23 mouse cellular contexts compared by ENCODE assay signal in the genomic region with DNA sequence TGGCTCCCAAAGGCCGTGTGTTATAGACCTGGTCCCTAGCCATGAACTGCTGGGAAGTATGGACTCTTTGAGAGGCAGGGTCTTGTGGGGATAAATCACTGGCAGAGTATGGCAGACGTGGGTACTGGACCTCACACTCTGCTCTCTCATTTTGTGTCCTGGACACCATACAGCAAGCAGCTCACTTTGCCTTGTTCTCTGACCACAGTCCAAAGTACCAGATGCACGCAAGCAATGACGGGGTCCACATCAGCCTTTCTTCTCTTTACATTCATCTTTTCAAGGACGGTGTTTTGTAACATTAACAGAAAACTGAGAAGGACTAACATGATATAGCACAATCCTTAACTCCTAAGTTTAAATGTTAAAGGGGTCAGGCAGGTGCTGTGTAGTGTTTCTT. TPM values are rescaled to one million over a fixed set of nuclear protein-coding genes. Genes with fewer than 3 reads are reported as not detected.
DNase-seq lines count a peak whose midpoint lies in the region; ATAC-seq and TF ChIP-seq lines count a peak whose summit lies in the region.
"Had no signal": no experiment of that assay in that cellular context is flagged by ENCODE, and none has a peak within 500 bp of the region (broad histone marks: within the 10 kb centered on the region; RNA-seq: fewer than 3 reads in every experiment).

No protein-coding gene starts in this region.

- no peaks in the 10 kb centered on the region for H3K27me3 ChIP-seq in intestine, postnatal 0 days (replicated peaks; ENCODE audit: control insufficient read depth, insufficient read depth, low read length)
- no peaks in the 10 kb centered on the region for H3K27me3 ChIP-seq in intestine, embryonic 16.5 days (replicated peaks; ENCODE audit: control insufficient read depth, insufficient read depth, low read length)
- no peaks in the 10 kb centered on the region for H3K27me3 ChIP-seq in liver, embryonic 16.5 days (ENCODE audit: control insufficient read depth, insufficient read depth, low read depth, low read length)
- H3K27me3 ChIP-seq: forebrain, embryonic 13.5 days; heart, embryonic 13.5 days had no signal

- peaks cover 37% of the 10 kb centered on the region for H3K36me3 ChIP-seq in intestine, postnatal 0 days (ENCODE audit: control insufficient read depth, insufficient read depth)
- no peaks in the 10 kb centered on the region for H3K36me3 ChIP-seq in intestine, embryonic 16.5 days (ENCODE audit: control insufficient read depth, insufficient read depth, low read length)
- peaks cover 4% of the 10 kb centered on the region for H3K36me3 ChIP-seq in liver, embryonic 16.5 days (ENCODE audit: control insufficient read depth, insufficient read depth)

- no peak overlapping the region for H3K9ac ChIP-seq in intestine, postnatal 0 days (ENCODE audit: low read depth, low read length)
- H3K9ac ChIP-seq in intestine, embryonic 16.5 days (ENCODE audit: low read depth, low read length) = no peak overlapping the region
- H3K9ac ChIP-seq in liver, embryonic 16.5 days (ENCODE audit: low read depth, low read length) = no peak overlapping the region
- H3K9ac ChIP-seq: forebrain, embryonic 13.5 days; heart, embryonic 13.5 days; hindbrain, embryonic 14.5 days had no signal

- DNase-seq in kidney, postnatal 14 days = peak; percentile 20
- no peak for DNase-seq in kidney, postnatal 10 days
- DNase-seq in liver = no peak
- DNase-seq: adrenal gland, postnatal 10 days; adrenal gland, postnatal 36 days; cerebellum, adult 18-20 months; cerebellum, adult 9-10 months; cerebellum, postnatal 14 days; gastrocnemius, postnatal 10 days; gastrocnemius, postnatal 36 days; heart, adult 2 months; heart, postnatal 14 days; heart, postnatal 4 days had no signal

- ATAC-seq in intestine, postnatal 0 days = 0 out of 2 replicates have a peak, but pooled peaks have one; percentile 38
- ATAC-seq in intestine, embryonic 16.5 days = no peak
- 0 out of 2 replicates have a peak, but pooled peaks have one; percentile 48 for ATAC-seq in liver, embryonic 16.5 days (ENCODE audit: low read depth)
- ATAC-seq: activated CD4-positive, CD25-positive, alpha-beta regulatory T cell, adult 4 months; forebrain, embryonic 13.5 days; forebrain, embryonic 16.5 days had no signal

- H3K4me3 ChIP-seq in intestine, postnatal 0 days (ENCODE audit: low read depth, low read length) = no peak overlapping the region
- H3K4me3 ChIP-seq in intestine, embryonic 16.5 days (ENCODE audit: low read length) = no peak overlapping the region
- H3K4me3 ChIP-seq in liver, embryonic 16.5 days (ENCODE audit: low read depth, low read length) = no peak overlapping the region
- H3K4me3 ChIP-seq: forebrain, embryonic 10.5 days; forebrain, embryonic 13.5 days; heart, adult 2 months; heart, embryonic 10.5 days; heart, embryonic 13.5 days had no signal

- H3K9me3 ChIP-seq in intestine, postnatal 0 days (ENCODE audit: control insufficient read depth) = no peaks in the 10 kb centered on the region
- H3K9me3 ChIP-seq in intestine, embryonic 16.5 days (ENCODE audit: control insufficient read depth, low read length) = no peaks in the 10 kb centered on the region
- no peaks in the 10 kb centered on the region for H3K9me3 ChIP-seq in liver, embryonic 16.5 days (replicated peaks; ENCODE audit: control insufficient read depth, low read length)
- H3K9me3 ChIP-seq: forebrain, embryonic 10.5 days; forebrain, embryonic 13.5 days; heart, embryonic 10.5 days; heart, embryonic 13.5 days had no signal

- no peak overlapping the region for H3K27ac ChIP-seq in intestine, postnatal 0 days (ENCODE audit: low read depth, low read length)
- H3K27ac ChIP-seq in intestine, embryonic 16.5 days (ENCODE audit: low read length) = no peak overlapping the region
- H3K27ac ChIP-seq in liver, embryonic 16.5 days (ENCODE audit: low read length) = no peak overlapping the region
- H3K27ac ChIP-seq: forebrain, embryonic 10.5 days; forebrain, embryonic 13.5 days; heart, adult 2 months; heart, embryonic 10.5 days; heart, embryonic 13.5 days; hindbrain, embryonic 14.5 days had no signal

- WGBS in intestine, postnatal 0 days = 74% methylated on average over 5 of the region's 5 CpGs
- 89% methylated on average over 5 of the region's 5 CpGs for WGBS in intestine, embryonic 16.5 days
- WGBS in liver, embryonic 16.5 days (ENCODE audit: insufficient replicate concordance) = 70% methylated on average over 5 of the region's 5 CpGs

- no peak for TF ChIP-seq CTCF in intestine, postnatal 0 days (IDR thresholded peaks at IDR 0.05; ENCODE audit: low read depth)

- H3K4me2 ChIP-seq in intestine, postnatal 0 days (replicated peaks; ENCODE audit: low read depth) = no peak overlapping the region
- no peak overlapping the region for H3K4me2 ChIP-seq in intestine, embryonic 16.5 days (ENCODE audit: low read depth, low read length)
- no peak overlapping the region for H3K4me2 ChIP-seq in liver, embryonic 16.5 days (ENCODE audit: low read depth, low read length)
- H3K4me2 ChIP-seq: forebrain, embryonic 13.5 days; heart, embryonic 13.5 days; hindbrain, embryonic 14.5 days had no signal

- no peaks in the 10 kb centered on the region for H3K4me1 ChIP-seq in intestine, postnatal 0 days (replicated peaks; ENCODE audit: control insufficient read depth, insufficient read depth, low read length)
- H3K4me1 ChIP-seq in intestine, embryonic 16.5 days (ENCODE audit: control insufficient read depth, insufficient read depth, low read length) = peaks cover 4% of the 10 kb centered on the region; the same call in 1 of the 2 replicates
- H3K4me1 ChIP-seq in liver, embryonic 16.5 days (ENCODE audit: control insufficient read depth, low read depth, low read length) = 0 out of 2 replicates have a peak, but pooled peaks cover 2% of the 10 kb centered on the region
- H3K4me1 ChIP-seq: forebrain, embryonic 10.5 days had no signal

RNA-seq across cellular contexts. Expression of a gene that starts 38.8 kb away (rescaled TPM):
- polyA plus RNA-seq in intestine, postnatal 0 days (2015; fragmentation: Nextera tagmentation; extraction: Ambion mirVana) = 9.4 and 10.1 TPM in 2 replicates
- polyA plus RNA-seq in intestine, embryonic 16.5 days (2015; fragmentation: Nextera tagmentation; extraction: Ambion mirVana) = 7.0 and 7.2 TPM in 2 replicates
- polyA plus RNA-seq in liver, embryonic 16.5 days (2015; fragmentation: Nextera tagmentation; extraction: Ambion mirVana) = 3.3 and 3.7 TPM in 2 replicates
